Mouse (Mus musculus) right cerebral cortex, postnatal 25 days (tissue): ENCODE data around the gene Olfml2a.

Experiments used
- DNase-seq: peaks from one replicate; pipeline ENCODE4 v3.0.0; 2022

Olfml2a gene

DNA sequence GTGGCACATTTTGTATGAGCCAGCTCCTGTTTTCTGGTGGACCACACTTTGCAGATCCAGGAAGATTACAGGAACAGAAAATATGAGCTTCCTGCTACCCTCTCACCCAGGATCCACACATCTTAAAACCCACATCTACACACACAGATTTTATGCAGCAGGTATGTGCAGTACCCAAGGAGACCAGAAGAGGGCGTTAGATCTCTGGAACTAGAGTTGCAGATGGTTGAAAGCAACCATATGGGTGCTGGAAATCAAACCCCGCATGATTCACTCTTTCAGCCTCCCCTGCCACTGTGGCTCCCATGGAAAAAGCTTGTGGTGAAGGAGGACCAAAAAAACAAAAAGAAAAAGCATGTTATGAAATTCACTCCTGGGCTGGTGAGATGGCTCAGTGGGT lies 7.3 kb downstream of the Olfml2a start:
- DNase-seq = no peak

DNA sequence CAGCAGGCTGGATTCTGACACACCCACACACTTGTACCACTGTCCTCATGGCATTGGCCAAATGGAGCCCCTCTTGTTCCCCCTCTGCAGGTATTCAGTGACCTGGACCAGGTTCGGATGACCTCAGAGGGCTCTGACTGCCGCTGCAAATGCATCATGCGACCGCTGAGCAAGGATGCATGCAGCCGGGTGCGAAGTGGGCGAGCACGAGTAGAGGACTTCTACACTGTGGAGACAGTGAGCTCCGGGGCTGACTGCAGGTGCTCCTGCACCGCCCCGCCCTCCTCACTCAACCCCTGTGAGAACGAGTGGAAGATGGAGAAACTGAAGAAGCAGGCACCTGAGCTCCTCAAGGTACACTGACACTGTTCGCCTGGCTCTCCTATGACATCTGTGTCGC lies 9.6 kb downstream of the Olfml2a start:
- DNase-seq = no peak

DNA sequence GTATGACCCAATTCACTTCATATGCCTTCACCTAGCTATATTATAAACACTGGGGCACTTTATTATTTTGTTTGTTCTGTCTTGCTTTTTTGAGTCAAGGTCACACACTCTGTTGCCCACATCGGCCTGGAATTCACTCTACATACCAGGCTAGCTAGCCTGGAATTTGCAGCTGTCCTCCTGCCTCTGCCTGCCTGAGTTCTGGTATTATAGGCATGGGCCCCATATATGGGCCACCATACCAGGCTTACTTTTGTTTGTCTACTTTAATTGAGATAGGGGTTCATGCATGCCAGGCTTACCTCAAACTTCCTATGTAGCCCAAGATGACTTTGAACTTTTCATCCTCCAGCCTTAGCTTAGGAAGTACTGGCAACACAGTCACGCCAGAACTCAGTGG lies 10.1 kb downstream of the Olfml2a start:
- DNase-seq = no peak

DNA sequence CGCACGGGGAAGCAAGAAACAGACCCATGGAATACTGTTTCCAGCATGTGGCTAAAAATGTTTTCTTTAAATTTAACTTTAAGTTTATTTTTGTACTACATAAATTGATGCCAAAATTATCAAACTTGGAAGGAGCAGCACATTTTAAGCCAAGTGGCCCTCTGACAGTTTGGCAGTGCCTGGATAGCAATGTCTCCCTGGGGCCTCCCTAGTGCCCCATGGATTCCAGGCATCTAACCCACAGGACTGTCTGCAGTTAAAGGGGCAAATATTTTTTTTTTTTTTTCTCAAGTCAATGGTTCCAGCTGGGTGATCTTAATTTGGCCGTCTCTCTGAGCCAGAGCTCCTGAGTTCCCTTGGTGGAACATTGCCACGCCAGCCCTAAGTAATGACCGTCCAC lies 11.4 kb downstream of the Olfml2a start:
- no peak for DNase-seq

GRCm38 (mm10) chr2:38943977-38944376 lies 12.2 kb downstream of the Olfml2a start:
- DNase-seq = no peak

GRCm38 (mm10) chr2:38944460-38945161 lies 12.8 kb downstream of the Olfml2a start:
- no peak for DNase-seq

GRCm38 (mm10) chr2:38947566-38947965 lies 15.8 kb downstream of the Olfml2a start:
- DNase-seq = no peak

DNA sequence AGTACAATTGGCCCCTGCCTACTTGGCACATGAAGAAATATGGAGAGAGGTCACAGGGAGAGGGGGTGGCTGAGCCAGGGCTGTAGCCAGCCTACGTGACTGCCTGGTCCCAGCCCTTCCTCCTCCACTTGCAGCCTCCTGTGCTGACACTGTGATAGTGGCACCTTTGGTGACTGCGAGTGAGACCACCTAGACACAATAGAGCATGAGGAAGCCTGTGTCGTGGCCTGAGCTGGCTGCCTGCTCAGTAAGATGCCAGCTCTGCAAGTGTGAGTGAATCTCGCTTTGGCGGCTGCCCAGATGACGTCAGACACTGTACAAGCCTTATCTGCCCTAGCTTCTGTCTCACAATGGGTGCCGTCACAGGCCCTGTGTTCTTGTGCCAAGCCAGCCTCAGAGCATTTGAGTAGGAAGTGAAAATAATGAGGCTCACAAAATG lies 18.5 kb downstream of the Olfml2a start:
- DNase-seq = peak; percentile 70

DNA sequence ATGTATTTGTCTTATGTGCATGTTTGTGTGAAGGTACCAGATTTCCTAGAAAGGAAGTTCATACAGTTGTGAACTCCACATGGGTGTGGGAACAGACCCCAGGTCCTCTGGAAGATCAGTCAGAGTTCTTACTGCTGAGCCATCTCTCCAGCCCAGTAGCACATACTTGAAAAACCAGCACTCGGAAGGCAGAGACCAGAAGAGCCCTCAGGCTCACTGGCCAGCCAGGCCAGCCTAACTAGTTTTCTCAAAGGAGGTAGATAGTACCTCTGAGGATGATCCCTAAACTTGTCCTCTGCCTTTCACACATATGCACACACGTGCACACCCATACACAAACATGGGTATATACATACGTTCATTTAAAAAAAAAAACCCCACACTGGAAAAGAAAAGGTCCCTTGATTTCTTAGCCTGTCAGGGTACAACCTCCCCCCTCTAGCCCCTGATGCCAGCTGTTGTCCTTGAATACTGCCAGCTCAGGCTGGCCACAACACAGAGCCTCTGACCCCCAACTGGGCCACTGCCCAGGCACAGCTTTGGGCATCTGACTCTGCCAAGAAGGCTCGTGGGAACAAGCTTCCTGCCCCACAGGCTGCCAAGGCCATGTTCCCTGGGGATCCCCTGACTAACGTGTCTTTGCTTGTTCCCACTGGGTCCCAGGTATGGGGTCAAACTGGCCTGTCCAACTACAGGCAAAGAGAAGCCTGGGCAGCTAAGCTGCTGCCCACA lies 21.5 kb downstream of the Olfml2a start:
- peak; percentile 33 for DNase-seq

DNA sequence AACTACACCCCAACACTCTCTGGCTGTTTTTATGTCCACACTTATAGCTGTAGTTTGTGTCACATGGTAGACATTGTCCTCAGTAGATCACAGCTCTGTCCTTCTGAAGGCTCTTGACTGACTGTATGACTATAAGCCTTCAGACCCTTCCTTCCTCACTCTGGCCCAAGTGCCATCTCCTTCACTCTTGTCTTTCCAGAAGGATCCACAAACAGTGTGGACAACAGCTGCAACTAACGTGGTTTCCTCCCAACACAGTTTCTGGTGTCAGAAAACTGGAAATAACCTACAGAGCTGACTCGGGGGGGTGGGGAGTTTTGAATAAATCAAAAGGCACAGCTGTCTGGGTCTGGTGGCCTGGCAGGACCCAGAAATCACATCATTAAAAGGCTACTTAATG lies 24.3 kb downstream of the Olfml2a start:
- DNase-seq = no peak

DNA sequence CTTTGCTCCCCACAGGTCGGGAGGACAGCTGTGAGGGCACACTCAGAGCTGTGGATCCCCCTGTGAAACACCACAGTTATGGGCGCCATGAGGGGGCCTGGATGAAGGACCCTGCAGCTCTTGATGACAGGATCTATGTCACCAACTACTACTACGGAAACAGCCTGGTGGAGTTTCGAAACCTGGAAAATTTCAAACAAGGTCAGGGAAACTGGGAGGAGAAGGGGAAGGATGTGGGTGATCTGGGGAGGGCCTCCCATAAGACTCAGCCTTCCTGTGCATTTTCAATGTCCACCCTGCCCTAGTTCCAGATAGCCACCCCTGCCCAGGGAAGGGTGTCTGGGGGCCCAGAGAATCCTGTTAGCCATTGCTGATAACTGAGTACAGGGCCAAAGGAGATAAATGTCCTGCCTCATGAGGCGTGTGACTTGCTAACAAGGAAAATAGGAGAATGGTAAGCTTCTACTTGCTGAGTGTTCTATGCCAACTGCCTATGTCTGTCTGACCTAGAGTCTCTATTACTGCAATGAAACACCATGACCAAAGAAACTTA lies 26.0 kb downstream of the Olfml2a start:
- DNase-seq = no peak

GRCm38 (mm10) chr2:38964198-38964597 lies 32.4 kb downstream of the Olfml2a start:
- no peak for DNase-seq

DNA sequence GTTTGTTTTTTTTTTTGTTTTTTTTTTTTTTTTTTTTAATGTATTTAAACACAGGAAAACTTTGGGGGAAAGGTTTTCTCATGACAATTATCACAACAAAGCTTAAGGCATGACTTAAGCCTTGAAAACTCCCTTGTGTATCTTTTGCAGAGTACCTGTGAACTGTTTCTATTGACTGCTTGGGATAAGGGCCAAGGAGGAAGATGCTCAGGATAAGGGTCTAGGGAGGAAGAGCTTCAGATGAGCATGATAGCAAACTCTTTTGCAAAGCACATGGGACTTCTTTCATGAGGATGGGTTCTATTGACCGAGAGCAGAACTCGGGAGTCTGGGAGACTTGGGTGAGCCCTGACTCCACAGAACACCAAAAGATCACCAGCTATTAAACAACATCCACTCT lies 37.9 kb downstream of the Olfml2a start:
- DNase-seq = no peak

DNA sequence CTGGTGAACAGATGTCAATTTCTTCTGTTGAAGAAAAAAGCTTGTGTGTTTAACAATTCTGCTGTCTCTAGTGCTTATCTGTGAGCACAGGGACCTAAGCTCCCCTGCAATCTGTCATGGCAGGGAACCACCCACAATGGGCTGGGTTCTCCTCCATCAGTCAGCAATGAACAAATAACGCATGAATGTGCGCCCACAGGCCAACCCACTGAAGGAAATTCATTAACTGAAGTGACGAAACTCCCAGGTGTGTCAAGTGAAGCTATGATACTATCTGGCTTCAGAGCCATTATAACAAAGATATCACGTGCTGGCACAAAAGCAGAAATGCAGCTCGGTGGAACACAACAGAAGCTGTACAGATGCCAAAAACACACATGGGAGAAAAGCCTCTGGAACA lies 38.3 kb downstream of the Olfml2a start:
- DNase-seq = no peak

DNA sequence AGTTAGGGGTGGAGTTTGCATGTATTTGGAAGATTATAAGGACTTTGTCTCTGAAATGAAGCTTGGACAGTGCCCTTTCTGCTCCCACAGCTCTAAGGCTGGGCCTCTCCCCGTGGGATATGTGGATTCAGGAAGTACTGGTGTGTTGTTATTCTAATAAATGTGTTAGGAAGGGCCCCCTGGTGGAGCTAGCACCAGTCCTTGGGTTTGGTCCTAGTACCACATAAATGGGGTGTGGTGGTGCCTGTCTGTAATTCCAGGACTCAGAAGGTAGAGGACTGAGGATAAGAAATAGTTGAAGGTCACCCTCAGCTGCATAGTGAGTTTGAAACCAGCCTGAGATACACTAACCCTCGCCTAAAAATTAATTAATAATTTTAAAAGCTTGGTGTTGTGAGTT lies 41.4 kb downstream of the Olfml2a start:
- no peak for DNase-seq

- DNase-seq = no peak
Measured at GRCm38 (mm10) chr2:38973701-38974100, 41.9 kb downstream of the Olfml2a start.

DNA sequence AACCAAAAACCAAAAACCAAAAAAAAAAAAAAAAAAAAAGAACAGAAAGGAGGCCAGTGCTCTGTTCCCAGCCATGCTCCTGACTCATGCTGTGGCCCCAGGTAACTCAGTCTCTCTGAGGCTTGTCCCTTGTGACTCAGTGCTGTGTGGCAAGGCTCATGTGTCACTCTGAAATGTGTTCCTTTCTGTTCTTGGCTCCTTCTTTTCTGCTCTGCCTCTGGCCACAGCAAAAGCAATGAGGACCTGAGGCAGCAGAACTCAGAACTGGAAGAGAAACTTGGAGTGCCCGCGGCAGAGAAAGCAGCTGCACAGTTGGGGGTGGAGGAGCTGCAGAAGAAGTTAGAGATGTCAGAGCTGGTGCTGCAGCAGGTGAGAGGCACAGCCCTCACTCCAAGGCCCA lies 42.4 kb downstream of the Olfml2a start:
- no peak for DNase-seq

DNA sequence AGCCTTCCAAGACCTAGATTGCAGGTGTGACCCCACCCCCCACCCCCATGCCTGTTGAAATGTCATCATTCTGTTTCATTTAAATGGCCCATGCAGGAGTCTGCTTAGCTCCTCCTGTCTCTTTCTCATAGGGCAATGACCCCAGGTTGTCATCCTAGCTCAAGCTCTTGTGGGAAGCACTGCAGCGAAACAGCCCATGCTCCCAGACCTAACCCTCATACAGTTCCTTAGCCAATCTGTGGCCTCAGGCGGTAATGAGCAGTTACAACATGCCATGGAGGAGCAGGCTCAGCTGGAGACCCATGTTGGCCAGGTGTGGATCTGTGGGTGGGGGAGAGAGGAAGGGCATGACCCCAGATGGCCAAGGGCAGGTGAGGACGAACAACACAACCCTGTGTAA lies 43.4 kb downstream of the Olfml2a start:
- DNase-seq = no peak

DNA sequence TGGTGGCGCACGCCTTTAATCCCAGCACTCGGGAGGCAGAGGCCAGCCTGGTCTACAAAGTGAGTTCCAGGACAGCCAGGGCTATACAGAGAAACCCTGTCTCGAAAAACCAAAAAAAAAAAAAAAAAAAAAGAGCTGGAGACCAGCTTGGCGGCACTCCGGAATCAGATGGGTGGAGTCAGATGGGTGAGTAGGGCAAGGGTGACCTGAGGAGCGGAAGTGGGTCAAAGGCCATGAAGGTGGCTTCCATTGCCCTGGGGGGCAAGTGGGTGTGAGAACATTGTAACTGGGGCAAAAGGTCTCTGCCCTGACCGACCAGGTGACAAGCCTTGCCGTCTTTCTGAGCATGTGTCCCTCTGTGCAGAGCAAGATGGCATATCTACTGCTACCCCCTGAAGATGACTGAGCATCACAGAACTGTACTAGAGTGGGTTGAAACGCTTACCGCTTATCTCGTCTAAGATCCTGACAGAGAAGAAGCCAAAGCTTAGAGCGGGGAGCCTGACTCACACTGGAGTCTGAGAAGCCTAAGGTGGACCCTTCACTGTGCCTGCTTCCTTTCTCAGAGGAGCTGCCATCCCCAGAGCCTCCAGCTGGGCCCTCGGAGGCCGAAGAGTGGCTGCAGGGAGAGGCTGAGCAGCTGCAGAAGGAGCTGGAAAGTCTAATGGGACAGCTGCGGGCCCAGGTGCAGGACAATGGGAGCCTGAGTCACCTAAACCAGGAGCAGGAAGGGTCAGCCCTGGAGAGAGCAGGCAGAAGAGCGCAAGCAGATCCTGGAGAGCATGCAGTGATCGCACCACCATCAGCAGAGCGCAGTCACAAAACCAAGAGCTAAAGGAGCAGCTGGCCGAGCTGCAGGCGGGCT lies 44.4 kb downstream of the Olfml2a start:
- DNase-seq = no peak

DNA sequence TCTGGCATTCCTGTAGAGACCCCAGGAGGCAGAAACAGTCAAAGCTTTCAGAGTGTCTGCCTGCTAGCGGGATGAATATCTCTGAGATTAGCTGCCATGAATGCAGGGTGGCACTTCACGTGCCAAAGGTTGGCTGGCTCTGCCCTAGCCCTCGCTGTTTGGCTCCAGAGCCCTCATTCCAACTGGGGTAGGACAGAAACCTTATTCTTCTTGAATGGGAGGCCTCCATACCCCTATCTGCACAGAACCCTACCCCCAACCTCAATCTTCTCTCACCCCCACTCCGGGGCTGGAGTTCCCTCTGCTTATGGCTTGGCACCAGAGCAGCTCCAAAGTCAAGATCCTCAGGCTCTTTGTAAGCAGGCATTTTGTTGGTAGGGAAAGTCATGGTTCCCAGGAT lies 46.1 kb downstream of the Olfml2a start:
- DNase-seq = no peak

DNA sequence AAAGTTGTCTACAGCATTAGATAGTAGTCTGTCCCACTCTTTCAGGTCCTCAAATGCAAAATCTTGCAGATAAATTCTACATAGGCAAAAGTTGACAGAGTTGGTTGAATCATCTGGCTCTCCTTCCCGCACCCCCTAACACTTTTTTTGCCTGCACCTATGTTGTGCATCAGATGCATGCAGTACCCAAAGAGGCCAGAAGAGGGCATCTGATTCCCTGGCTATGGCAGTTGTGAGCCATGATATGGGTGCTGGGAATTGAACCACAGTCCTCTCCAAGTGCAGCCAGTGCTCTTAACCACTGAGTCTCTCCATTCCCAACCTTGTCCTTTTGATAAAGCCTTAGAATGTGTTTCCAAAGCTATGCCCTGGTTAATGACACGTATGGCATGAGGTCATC lies 51.7 kb downstream of the Olfml2a start:
- DNase-seq = no peak

- no peak for DNase-seq
Measured at GRCm38 (mm10) chr2:38986580-38986979, 54.8 kb downstream of the Olfml2a start.

DNA sequence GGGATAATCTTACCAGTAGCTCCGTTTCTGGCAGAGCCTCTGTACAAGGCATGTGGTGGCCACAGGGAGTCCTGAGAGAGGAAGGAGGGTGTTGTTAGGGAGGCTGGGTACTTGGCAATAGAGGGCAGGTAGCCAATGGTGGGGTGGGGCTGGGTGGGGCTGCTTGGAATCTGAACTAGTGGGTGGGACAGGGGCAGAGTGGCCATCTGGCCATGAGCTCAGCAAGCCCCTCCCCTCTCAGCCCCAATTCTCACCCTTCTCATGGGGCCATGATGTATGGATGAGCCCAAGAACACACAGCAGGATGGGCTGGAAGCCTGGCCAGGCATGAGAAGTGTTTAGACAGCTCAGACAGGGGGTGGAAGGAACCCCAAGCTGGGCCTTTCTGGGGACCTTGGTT lies 55.6 kb downstream of the Olfml2a start:
- no peak for DNase-seq
